Mouse (Mus musculus) kidney, adult 2 months (tissue): Measurements from ENCODE around the gene Olfr635.

Experiments used
- CTCF ChIP-seq: fragments of 200-500 bp; conservative IDR thresholded peaks from 2 replicates; pipeline ENCODE4 v1.5.1; 2011; ENCODE audit warnings: low read depth, mild to moderate bottlenecking, control low read depth, low read length, moderate library complexity, mixed read lengths; ENCODE audit not compliant: insufficient read depth, insufficient read length
- POLR2A ChIP-seq: fragments of 200-500 bp; IDR thresholded peaks from one replicate; pipeline ENCODE4 v1.6.1; 2011; ENCODE audit warnings: low read depth, low read length, control low read depth

DNA sequence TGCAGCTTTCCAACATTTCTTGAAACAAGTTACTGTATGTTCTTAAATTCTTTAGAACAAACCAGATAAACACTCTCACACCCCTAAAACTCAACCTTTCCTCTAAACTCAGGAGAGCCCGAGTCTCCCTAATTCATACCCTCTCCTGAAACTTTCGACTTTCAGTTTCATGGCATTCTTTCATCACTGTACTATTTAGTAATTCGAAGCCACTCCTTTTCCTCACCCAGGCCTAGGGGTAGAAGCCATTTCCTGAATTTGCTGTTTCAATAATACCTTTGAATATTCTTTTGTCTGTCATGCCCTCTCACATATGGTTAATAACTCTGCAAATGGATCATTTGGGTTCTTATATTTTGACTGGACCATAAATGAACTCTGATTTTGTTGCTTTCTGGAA, 56.0 kb downstream of the Olfr635 start:
- TF ChIP-seq POLR2A (no peak), CTCF (no peak)
